Mouse (Mus musculus) liver, adult 10 weeks (tissue): Measurements from ENCODE around the gene Map4k3. TPM values are rescaled to one million over a fixed set of nuclear protein-coding genes. Genes with fewer than 3 reads are reported as not detected.

Experiments
- polyA plus RNA-seq: library from polyadenylated mRNA; stranded (reverse); fragments of 350-450 nt; fragmentation: Illumina TruSeq; extraction: RNeasy Lipid Tissue Mini Kit (QIAGEN cat#74804); gene quantifications from one replicate; pipeline ENCODE4 v1.2.3, GENCODE M21; 2014; ENCODE audit warnings: low read depth, low replicate concordance

The Map4k3 gene
- polyA plus RNA-seq: 28.5 TPM

GRCm38 (mm10) chr17:80728062-80728858 lies at the start of gene Map4k3:
Gene Map4k3 (minus strand): TSS chr17:80728485.

DNA sequence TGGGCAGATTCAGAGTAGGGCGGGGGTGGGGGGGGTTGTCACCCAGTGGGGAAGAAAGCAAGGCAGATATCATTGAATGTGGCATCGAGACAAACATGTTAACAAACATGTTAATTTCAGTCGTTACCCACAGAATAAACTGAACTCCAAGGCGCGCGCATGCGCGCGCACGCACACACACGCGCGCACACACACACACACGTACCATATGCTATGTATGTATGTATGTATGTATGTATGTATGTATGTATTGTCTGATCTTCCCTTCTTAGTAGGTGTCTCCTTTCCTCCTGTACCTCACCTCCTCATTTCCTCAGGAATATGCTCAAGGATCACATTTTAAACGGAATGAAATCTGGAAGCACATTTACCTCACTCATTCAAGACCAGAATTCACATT lies 150.6 kb downstream of the Map4k3 start, which contains the start of gene Cdkl4:
Gene Cdkl4, minus strand, starts transcription at position 175 of the 400 bp plus-strand sequence.

Other genes starting within 250 kb of the Map4k3 start
- gene Sos1, start 248.0 kb downstream of the Map4k3 start, polyA plus RNA-seq: 20.6 TPM
- gene Cdkl4, start 150.7 kb downstream of the Map4k3 start, polyA plus RNA-seq: 0.24 TPM
- 0.24 TPM for gene Tmem178, start 216.1 kb upstream of the Map4k3 start, polyA plus RNA-seq